Mouse (Mus musculus): Measurements from ENCODE around the gene Srsy.
"Not testable (repeated sequence)": the region's sequence is repeated elsewhere in the genome, so short reads cannot be mapped to it uniquely, and the experiment has no call there.

Srsy gene

GRCm38 (mm10) chrY:17937230-17937629 is at the start of gene Srsy:
Srsy (minus strand) TSS chrY:17937330.
- DNase-seq (ENCODE audit: low read depth, low spot score): not testable (repeated sequence)
